Mouse (Mus musculus): ENCODE measurements around the gene Trpv3. TPM values are rescaled to one million over a fixed set of nuclear protein-coding genes. Genes with fewer than 3 reads are reported as not detected.

Trpv3 gene
- polyA plus RNA-seq (2014; fragmentation: Nextera tagmentation; extraction: Ambion mirVana): 0.03 TPM in 1 of 2 replicates, not detected in the other

GRCm38 (mm10) chr11:73267267-73267666 lies at the start of gene Trpv3:
TSS of gene Trpv3 (plus strand) at chr11:73267388.
- Histone ChIP-seq H3K9ac (ENCODE audit: low read depth, low read length) (no peak within 1 kb of the TSS), H3K4me2 (replicated peaks; ENCODE audit: low read depth, low read length) (no peak within 1 kb of the TSS), H3K4me1 (replicated peaks; ENCODE audit: control insufficient read depth, insufficient read depth, low read length) (no peaks in the 10 kb centered on the region), H3K36me3 (ENCODE audit: control insufficient read depth, insufficient read depth, low read length) (no peaks in the 10 kb centered on the region), H3K4me3 (ENCODE audit: low read depth, low read length) (no peak within 1 kb of the TSS), H3K27ac (ENCODE audit: low read depth, low read length) (no peak within 1 kb of the TSS), H3K27me3 (ENCODE audit: control insufficient read depth, insufficient read depth, low read length) (no peaks in the 10 kb centered on the region), H3K9me3 (ENCODE audit: control insufficient read depth, low read length) (no peaks in the 10 kb centered on the region)
- no peak for ATAC-seq (ENCODE audit: low FRiP score)
- WGBS: 91% methylated on average over 7 of the region's 7 CpGs
- no peak for DNase-seq (ENCODE audit: low spot score)

DNA sequence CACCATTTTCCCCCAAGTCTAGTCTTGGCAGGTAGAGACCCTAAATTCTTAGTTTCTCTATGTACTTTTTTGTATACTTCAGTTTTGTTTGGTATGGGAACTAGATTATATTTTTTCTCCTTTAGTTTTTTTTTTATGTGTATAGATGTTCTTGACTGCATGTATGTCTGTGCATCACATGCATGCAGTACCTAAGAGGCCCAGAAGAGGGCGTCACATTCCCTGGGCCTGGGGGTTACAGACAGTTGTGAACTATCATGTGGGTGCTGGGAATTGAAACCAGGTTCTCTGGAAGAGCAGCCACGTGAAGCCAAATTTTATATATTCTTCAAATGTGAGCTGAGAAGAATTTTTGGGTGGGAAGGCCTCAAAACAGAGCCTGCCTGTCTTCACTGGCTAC lies 47.5 kb upstream of the Trpv3 start:
- WGBS: 71% methylated on average over 2 of the region's 2 CpGs

DNA sequence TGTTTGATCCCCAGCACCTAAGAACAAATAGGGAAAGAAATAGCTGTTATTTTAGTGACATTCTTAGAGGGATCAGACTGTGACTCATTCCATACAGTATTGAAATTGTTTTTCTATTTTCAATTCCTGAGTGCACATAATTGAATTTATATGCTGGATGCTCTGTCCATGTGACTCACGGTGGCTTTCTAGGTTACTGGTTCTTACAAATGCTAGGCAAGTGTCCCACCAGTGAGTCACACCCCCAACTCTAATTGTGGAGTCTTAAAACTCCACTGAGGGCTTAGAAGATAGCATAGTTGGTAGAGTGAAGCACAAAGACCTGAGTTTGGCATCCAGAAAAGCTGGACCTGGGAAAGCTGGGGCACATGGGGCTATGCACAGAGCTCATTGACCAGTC lies 46.5 kb upstream of the Trpv3 start:
- no peak overlapping the region for H3K9ac ChIP-seq (ENCODE audit: low read depth, low read length)
- H3K9me3 ChIP-seq (ENCODE audit: control insufficient read depth, low read length): no peaks in the 10 kb centered on the region
- H3K4me3 ChIP-seq (ENCODE audit: low read depth, low read length): no peak overlapping the region
- 83% methylated on average over 1 of the region's 1 CpGs for WGBS
- no peak overlapping the region for H3K27ac ChIP-seq (ENCODE audit: low read depth, low read length)
- no peak for DNase-seq (ENCODE audit: low spot score)
- no peaks in the 10 kb centered on the region for H3K27me3 ChIP-seq (ENCODE audit: control insufficient read depth, insufficient read depth, low read length)
- no peak for ATAC-seq (ENCODE audit: low FRiP score)
- H3K4me1 ChIP-seq (replicated peaks; ENCODE audit: control insufficient read depth, insufficient read depth, low read length): no peaks in the 10 kb centered on the region
- H3K36me3 ChIP-seq (ENCODE audit: control insufficient read depth, insufficient read depth, low read length): no peaks in the 10 kb centered on the region
- no peak overlapping the region for H3K4me2 ChIP-seq (replicated peaks; ENCODE audit: low read depth, low read length)

More for the DNA sequence above, 47.5 kb upstream of the Trpv3 start:
- Histone ChIP-seq H3K4me1 (replicated peaks; ENCODE audit: control insufficient read depth, insufficient read depth, low read length) (no peaks in the 10 kb centered on the region), H3K9me3 (ENCODE audit: control insufficient read depth, low read length) (no peaks in the 10 kb centered on the region), H3K27me3 (ENCODE audit: control insufficient read depth, insufficient read depth, low read length) (no peaks in the 10 kb centered on the region), H3K9ac (ENCODE audit: low read depth, low read length) (no peak overlapping the region), H3K27ac (ENCODE audit: low read depth, low read length) (no peak overlapping the region), H3K4me2 (replicated peaks; ENCODE audit: low read depth, low read length) (no peak overlapping the region), H3K4me3 (ENCODE audit: low read depth, low read length) (no peak overlapping the region), H3K36me3 (ENCODE audit: control insufficient read depth, insufficient read depth, low read length) (no peaks in the 10 kb centered on the region)
- ATAC-seq (ENCODE audit: low FRiP score) (no peak), DNase-seq (ENCODE audit: low spot score) (no peak)

DNA sequence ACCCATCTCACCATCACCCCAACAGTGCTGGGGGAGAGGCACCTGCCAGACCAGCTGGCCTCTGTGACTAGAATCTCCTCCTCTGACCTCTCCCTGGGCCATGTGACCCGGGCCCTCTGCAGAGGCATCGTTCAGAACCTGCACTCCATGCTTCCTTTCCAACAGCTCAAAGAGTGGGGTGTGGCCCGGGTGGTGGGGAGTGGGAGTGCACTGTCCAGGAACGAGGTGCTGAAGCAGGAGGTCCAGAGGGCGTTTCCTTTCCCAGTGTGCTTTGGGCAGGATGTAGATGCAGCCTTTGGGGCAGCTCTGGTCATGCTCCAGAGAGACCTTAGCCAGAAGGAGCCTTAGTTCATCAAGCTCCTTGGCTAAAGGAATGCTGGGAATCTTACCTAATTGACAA lies 44.3 kb upstream of the Trpv3 start:
- no peak for DNase-seq (ENCODE audit: low spot score)
- H3K27ac ChIP-seq (ENCODE audit: low read depth, low read length): no peak overlapping the region
- no peak for ATAC-seq (ENCODE audit: low FRiP score)
- H3K4me3 ChIP-seq (ENCODE audit: low read depth, low read length): no peak overlapping the region
- 49% methylated on average over 5 of the region's 5 CpGs for WGBS
- no peak overlapping the region for H3K4me2 ChIP-seq (replicated peaks; ENCODE audit: low read depth, low read length)
- H3K9ac ChIP-seq (ENCODE audit: low read depth, low read length): no peak overlapping the region
- H3K36me3 ChIP-seq (ENCODE audit: control insufficient read depth, insufficient read depth, low read length): no peaks in the 10 kb centered on the region
- H3K4me1 ChIP-seq (replicated peaks; ENCODE audit: control insufficient read depth, insufficient read depth, low read length): no peaks in the 10 kb centered on the region
- H3K9me3 ChIP-seq (ENCODE audit: control insufficient read depth, low read length): no peaks in the 10 kb centered on the region
- no peaks in the 10 kb centered on the region for H3K27me3 ChIP-seq (ENCODE audit: control insufficient read depth, insufficient read depth, low read length)

DNA sequence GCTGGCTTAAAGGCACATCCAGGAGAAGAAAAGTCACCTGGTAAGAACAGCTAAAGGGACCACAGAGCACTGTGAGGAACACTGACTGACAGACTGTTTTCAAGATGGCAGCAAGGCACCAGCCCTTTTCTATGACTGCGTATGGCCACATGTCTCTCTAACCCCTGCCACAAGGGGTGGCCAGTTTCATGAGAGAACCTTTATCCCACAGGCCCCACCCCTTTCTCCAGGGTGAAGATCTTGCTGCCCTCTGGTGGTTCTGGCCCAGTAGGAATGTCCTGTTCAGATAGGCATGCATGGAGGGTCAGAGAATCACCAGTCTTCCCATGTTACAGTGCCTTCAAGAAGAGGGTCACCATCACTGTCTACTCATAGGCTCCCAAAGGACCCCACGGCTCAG lies 43.2 kb upstream of the Trpv3 start:
- WGBS: 75% methylated on average over 2 of the region's 2 CpGs
- Histone ChIP-seq H3K4me3 (ENCODE audit: low read depth, low read length) (no peak overlapping the region), H3K36me3 (ENCODE audit: control insufficient read depth, insufficient read depth, low read length) (no peaks in the 10 kb centered on the region), H3K27ac (ENCODE audit: low read depth, low read length) (no peak overlapping the region), H3K27me3 (ENCODE audit: control insufficient read depth, insufficient read depth, low read length) (no peaks in the 10 kb centered on the region), H3K4me1 (replicated peaks; ENCODE audit: control insufficient read depth, insufficient read depth, low read length) (no peaks in the 10 kb centered on the region), H3K4me2 (replicated peaks; ENCODE audit: low read depth, low read length) (no peak overlapping the region), H3K9ac (ENCODE audit: low read depth, low read length) (no peak overlapping the region), H3K9me3 (ENCODE audit: control insufficient read depth, low read length) (no peaks in the 10 kb centered on the region)
- DNase-seq (ENCODE audit: low spot score) (no peak), ATAC-seq (ENCODE audit: low FRiP score) (no peak)

DNA sequence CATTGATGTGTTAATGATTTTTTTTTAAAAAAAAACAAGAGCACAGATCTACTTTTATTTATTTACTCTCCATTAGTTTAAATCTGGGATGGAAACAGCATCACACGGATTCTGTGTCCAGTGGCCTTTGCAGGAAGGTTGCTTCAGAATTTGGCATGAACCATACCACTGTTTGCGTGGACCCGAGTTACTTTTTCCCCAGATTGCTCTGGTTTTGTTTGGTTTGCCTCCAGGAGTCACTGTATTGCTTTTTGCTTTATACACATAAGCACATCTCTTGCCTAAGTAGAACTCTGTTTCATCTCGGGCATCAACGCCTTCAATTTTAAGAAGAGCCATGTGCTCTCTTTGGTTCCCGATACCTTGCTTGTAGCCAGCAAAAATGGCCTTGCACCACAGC lies 41.3 kb upstream of the Trpv3 start:
- 83% methylated on average over 6 of the region's 6 CpGs for WGBS
- Histone ChIP-seq H3K27me3 (ENCODE audit: control insufficient read depth, insufficient read depth, low read length) (no peaks in the 10 kb centered on the region), H3K9ac (ENCODE audit: low read depth, low read length) (no peak overlapping the region), H3K4me1 (replicated peaks; ENCODE audit: control insufficient read depth, insufficient read depth, low read length) (no peaks in the 10 kb centered on the region), H3K9me3 (ENCODE audit: control insufficient read depth, low read length) (no peaks in the 10 kb centered on the region), H3K4me2 (replicated peaks; ENCODE audit: low read depth, low read length) (no peak overlapping the region), H3K36me3 (ENCODE audit: control insufficient read depth, insufficient read depth, low read length) (no peaks in the 10 kb centered on the region), H3K27ac (ENCODE audit: low read depth, low read length) (no peak overlapping the region), H3K4me3 (ENCODE audit: low read depth, low read length) (no peak overlapping the region)
- DNase-seq (ENCODE audit: low spot score): no peak
- ATAC-seq (ENCODE audit: low FRiP score): no peak

GRCm38 (mm10) chr11:73228881-73229280 lies 38.3 kb upstream of the Trpv3 start:
- H3K27me3 ChIP-seq (ENCODE audit: control insufficient read depth, insufficient read depth, low read length): no peaks in the 10 kb centered on the region
- no peak overlapping the region for H3K27ac ChIP-seq (ENCODE audit: low read depth, low read length)
- no peaks in the 10 kb centered on the region for H3K9me3 ChIP-seq (ENCODE audit: control insufficient read depth, low read length)
- H3K36me3 ChIP-seq (ENCODE audit: control insufficient read depth, insufficient read depth, low read length): no peaks in the 10 kb centered on the region
- H3K9ac ChIP-seq (ENCODE audit: low read depth, low read length): no peak overlapping the region
- DNase-seq (ENCODE audit: low spot score) (no peak), ATAC-seq (ENCODE audit: low FRiP score) (no peak)
- no peaks in the 10 kb centered on the region for H3K4me1 ChIP-seq (replicated peaks; ENCODE audit: control insufficient read depth, insufficient read depth, low read length)
- H3K4me2 ChIP-seq (replicated peaks; ENCODE audit: low read depth, low read length): no peak overlapping the region
- 81% methylated on average over 5 of the region's 5 CpGs for WGBS
- H3K4me3 ChIP-seq (ENCODE audit: low read depth, low read length): no peak overlapping the region

- Histone ChIP-seq H3K4me1 (replicated peaks; ENCODE audit: control insufficient read depth, insufficient read depth, low read length) (no peaks in the 10 kb centered on the region), H3K27me3 (ENCODE audit: control insufficient read depth, insufficient read depth, low read length) (no peaks in the 10 kb centered on the region), H3K9ac (ENCODE audit: low read depth, low read length) (no peak overlapping the region), H3K4me3 (ENCODE audit: low read depth, low read length) (no peak overlapping the region), H3K27ac (ENCODE audit: low read depth, low read length) (no peak overlapping the region), H3K36me3 (ENCODE audit: control insufficient read depth, insufficient read depth, low read length) (no peaks in the 10 kb centered on the region), H3K9me3 (ENCODE audit: control insufficient read depth, low read length) (no peaks in the 10 kb centered on the region), H3K4me2 (replicated peaks; ENCODE audit: low read depth, low read length) (no peak overlapping the region)
- DNase-seq (ENCODE audit: low spot score): no peak
- no peak for ATAC-seq (ENCODE audit: low FRiP score)
- 88% methylated on average over 5 of the region's 5 CpGs for WGBS
Observed at GRCm38 (mm10) chr11:73230081-73230480, 37.1 kb upstream of the Trpv3 start.

DNA sequence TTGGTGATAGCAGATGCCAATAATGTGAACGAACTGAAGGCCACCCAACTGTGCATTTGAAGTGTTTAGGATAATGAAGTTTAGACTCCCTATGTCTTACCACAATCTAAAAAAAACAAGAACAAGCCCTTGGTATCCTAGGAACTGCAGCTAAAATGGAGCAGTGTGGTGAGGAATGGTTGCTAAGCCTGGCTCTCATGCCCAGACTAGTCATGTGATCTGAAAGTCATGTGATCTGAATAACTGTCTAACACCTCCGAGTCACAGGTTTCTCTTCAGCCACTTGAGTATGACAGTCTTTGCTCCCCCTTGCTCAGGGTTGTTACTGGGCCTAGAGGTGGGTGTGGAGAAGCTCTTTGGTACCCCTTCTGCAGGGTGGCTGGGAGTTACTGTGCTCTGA lies 34.7 kb upstream of the Trpv3 start:
- Histone ChIP-seq H3K9ac (ENCODE audit: low read depth, low read length) (no peak overlapping the region), H3K4me2 (replicated peaks; ENCODE audit: low read depth, low read length) (no peak overlapping the region), H3K4me3 (ENCODE audit: low read depth, low read length) (no peak overlapping the region), H3K9me3 (ENCODE audit: control insufficient read depth, low read length) (no peaks in the 10 kb centered on the region), H3K27ac (ENCODE audit: low read depth, low read length) (no peak overlapping the region), H3K27me3 (ENCODE audit: control insufficient read depth, insufficient read depth, low read length) (no peaks in the 10 kb centered on the region), H3K36me3 (ENCODE audit: control insufficient read depth, insufficient read depth, low read length) (no peaks in the 10 kb centered on the region), H3K4me1 (replicated peaks; ENCODE audit: control insufficient read depth, insufficient read depth, low read length) (no peaks in the 10 kb centered on the region)
- DNase-seq (ENCODE audit: low spot score) (no peak), ATAC-seq (ENCODE audit: low FRiP score) (no peak)
- WGBS: 69% methylated on average over 2 of the region's 2 CpGs

All from hindbrain, embryonic 11.5 days (tissue).